Comparison of ENCODE assay signal across 9 mouse cellular contexts in genomic region chr10:116980888-116981287, GRCm38 (mm10). TPM values are rescaled to one million over a fixed set of nuclear protein-coding genes. Genes with fewer than 3 reads are reported as not detected.
A peak's percentile ranks its signal among the peaks of the same experiment; 100 is the strongest.
DNase-seq lines count a peak whose midpoint lies in the region; ATAC-seq and TF ChIP-seq lines count a peak whose summit lies in the region.
"Had no signal": no experiment of that assay in that cellular context is flagged by ENCODE, and none has a peak within 500 bp of the region (broad histone marks: within the 10 kb centered on the region; RNA-seq: fewer than 3 reads in every experiment).

No protein-coding gene starts in this region.

- H3K4me2 ChIP-seq in neural tube, embryonic 11.5 days (ENCODE audit: low read depth): no peak overlapping the region

- no peak for ATAC-seq in neural tube, embryonic 11.5 days (ENCODE audit: insufficient read depth, low FRiP score, low TSS enrichment)
- ATAC-seq in activated CD4-positive, CD25-positive, alpha-beta regulatory T cell, adult 4 months: no peak

- H3K27ac ChIP-seq in neural tube, embryonic 11.5 days (ENCODE audit: low read depth, low read length): no peak overlapping the region

- no peak for TF ChIP-seq POLR2A in brain, embryonic 14.5 days (IDR thresholded peaks at IDR 0.05; ENCODE audit: borderline replicate concordance, extremely low read depth, insufficient read depth, insufficient read length, poor library complexity, severe bottlenecking)

- H3K9ac ChIP-seq in neural tube, embryonic 11.5 days (ENCODE audit: low read length): no peak overlapping the region

- peak; percentile 50 for DNase-seq in gastrocnemius, postnatal 10 days
- no peak for DNase-seq in gastrocnemius, postnatal 4 days (ENCODE audit: low spot score in 2 of 2)
- DNase-seq in neural tube, embryonic 11.5 days (ENCODE audit: low spot score): peak; percentile 41
- no peak for DNase-seq in neural tube, embryonic 10.5 days (ENCODE audit: extremely low spot score, low spot score)
- DNase-seq in brain, embryonic 14.5 days (ENCODE audit: low read depth): no peak
- peak; percentile 61 for DNase-seq in retina, embryonic 14.5 days (ENCODE audit: low spot score)
- DNase-seq in MN1 (ENCODE audit: low spot score): no peak

- peak; percentile 58; the same call in 1 of the 2 replicates for TF ChIP-seq CTCF in brain, embryonic 14.5 days (IDR thresholded peaks at IDR 0.05; ENCODE audit: borderline replicate concordance, extremely low read depth, insufficient read depth, insufficient read length)

- H3K27me3 ChIP-seq in neural tube, embryonic 11.5 days (ENCODE audit: control insufficient read depth, insufficient read depth, low read length): no peaks in the 10 kb centered on the region

- 79% methylated on average over 3 of the region's 3 CpGs for WGBS in neural tube, embryonic 11.5 days

- H3K36me3 ChIP-seq in neural tube, embryonic 11.5 days (ENCODE audit: control insufficient read depth, insufficient read depth, low read length): no peaks in the 10 kb centered on the region

- no peaks in the 10 kb centered on the region for H3K4me1 ChIP-seq in neural tube, embryonic 11.5 days (ENCODE audit: control insufficient read depth, insufficient read depth, low read length)

- no peak overlapping the region for H3K4me3 ChIP-seq in neural tube, embryonic 11.5 days (ENCODE audit: low read depth, low read length)

- no peaks in the 10 kb centered on the region for H3K9me3 ChIP-seq in neural tube, embryonic 11.5 days (ENCODE audit: control insufficient read depth, low read length)

RNA-seq across cellular contexts. Expression of gene Best3, which starts 5.2 kb away (rescaled TPM):
- 1 to 10 TPM; 5.6 to 7.6 TPM for total RNA-seq in gastrocnemius, postnatal 10 days (2021)
- 10 to 100 TPM; 10.9 to 12.7 TPM for total RNA-seq in gastrocnemius, postnatal 4 days (2021)
- polyA plus RNA-seq in neural tube, embryonic 11.5 days (2014; fragmentation: Nextera tagmentation; extraction: Ambion mirVana): 0.34 and 0.50 TPM in 2 replicates
- polyA plus RNA-seq in brain, embryonic 14.5 days (2012; rRNA removed): 0.11 and 0.18 TPM in 2 replicates
- not detected for polyA plus RNA-seq in activated CD4-positive, CD25-positive, alpha-beta regulatory T cell, adult 4 months (2017; shearing (Covaris generic))

RNA-seq across cellular contexts. Expression of gene Gm10271, which starts 8.5 kb away (rescaled TPM):
- total RNA-seq in gastrocnemius, postnatal 10 days (2021): not detected
- not detected for total RNA-seq in gastrocnemius, postnatal 4 days (2021)
- not detected in 2 replicates for polyA plus RNA-seq in neural tube, embryonic 11.5 days (2014; fragmentation: Nextera tagmentation; extraction: Ambion mirVana)
- polyA plus RNA-seq in brain, embryonic 14.5 days (2012; rRNA removed): not detected in 2 replicates
- not detected for polyA plus RNA-seq in activated CD4-positive, CD25-positive, alpha-beta regulatory T cell, adult 4 months (2017; shearing (Covaris generic))
- polyA plus RNA-seq: neural tube, embryonic 14.5 days had no signal

RNA-seq across cellular contexts. Expression of gene Rab3ip, which starts 30.3 kb away (rescaled TPM):
- total RNA-seq in gastrocnemius, postnatal 10 days (2021): 10 to 100 TPM; 17.9 to 18.7 TPM
- total RNA-seq in gastrocnemius, postnatal 4 days (2021): 10 to 100 TPM; 25.9 to 28.3 TPM
- 45.8 and 49.1 TPM in 2 replicates for polyA plus RNA-seq in neural tube, embryonic 11.5 days (2014; fragmentation: Nextera tagmentation; extraction: Ambion mirVana)
- 48.9 and 65.7 TPM in 2 replicates for polyA plus RNA-seq in brain, embryonic 14.5 days (2012; rRNA removed)
- polyA plus RNA-seq in activated CD4-positive, CD25-positive, alpha-beta regulatory T cell, adult 4 months (2017; shearing (Covaris generic)): 10 to 100 TPM; 12.1 to 15.4 TPM

Comparison
In these comparisons a context has a peak if more than half of its experiments do, and no peak if none do; other contexts are left out.
1. DNase-seq: peak in gastrocnemius, postnatal 10 days (single experiment), neural tube, embryonic 11.5 days (single experiment) and retina, embryonic 14.5 days (single experiment); none in gastrocnemius, postnatal 4 days (0 of 2), neural tube, embryonic 10.5 days (single experiment), brain, embryonic 14.5 days (single experiment) and MN1 (single experiment).